Mouse (Mus musculus) liver, adult (tissue): Measurements from ENCODE around the gene Gdf1.

ENCODE experiments used
- GATA4 ChIP-seq: IDR thresholded peaks from 2 replicates; pipeline ENCODE4 v1.6.1; 2014; ENCODE audit warnings: mild to moderate bottlenecking, low read length; ENCODE audit not compliant: insufficient replicate concordance

Gdf1 gene

GRCm38 (mm10) chr8:70374318-70374927 is 44.8 kb downstream of the Gdf1 start:
- TF ChIP-seq GATA4, result no peak

DNA sequence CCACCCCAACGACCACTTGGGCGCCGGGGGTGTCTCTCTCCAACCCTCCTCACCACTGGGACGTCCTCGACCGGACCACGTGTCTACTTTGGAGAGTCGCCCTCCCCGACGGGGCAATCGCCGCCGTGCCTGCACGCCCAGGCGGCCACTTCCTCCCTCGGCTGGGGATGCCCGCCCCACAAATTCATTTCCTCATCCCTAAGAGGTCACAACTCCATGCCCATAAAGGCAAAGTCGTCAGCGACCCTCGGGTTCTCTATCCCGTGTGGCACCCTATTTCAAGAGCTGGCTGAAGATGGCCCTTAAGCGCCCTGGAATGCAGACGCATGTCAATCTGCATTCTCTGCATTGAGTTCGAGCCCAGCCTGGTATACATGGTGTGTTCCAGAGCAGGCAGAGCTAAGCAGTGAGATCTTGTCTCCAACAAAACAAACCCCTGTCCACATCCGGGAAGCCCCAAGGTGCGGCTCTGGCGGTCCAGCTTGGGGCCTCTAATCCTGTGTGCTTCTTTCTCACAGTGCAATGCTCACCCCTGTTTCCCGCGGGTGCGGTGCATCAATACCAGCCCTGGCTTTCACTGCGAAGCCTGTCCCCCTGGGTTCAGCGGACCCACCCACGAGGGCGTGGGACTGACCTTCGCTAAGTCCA is 45.7 kb downstream of the Gdf1 start:
- TF ChIP-seq GATA4, result no peak

- TF ChIP-seq GATA4, result no peak
These were observed 46.7 kb downstream of the Gdf1 start for GRCm38 (mm10) chr8:70376275-70376741.

- no peak for TF ChIP-seq GATA4
These were observed 47.4 kb downstream of the Gdf1 start for GRCm38 (mm10) chr8:70377049-70377448.

DNA sequence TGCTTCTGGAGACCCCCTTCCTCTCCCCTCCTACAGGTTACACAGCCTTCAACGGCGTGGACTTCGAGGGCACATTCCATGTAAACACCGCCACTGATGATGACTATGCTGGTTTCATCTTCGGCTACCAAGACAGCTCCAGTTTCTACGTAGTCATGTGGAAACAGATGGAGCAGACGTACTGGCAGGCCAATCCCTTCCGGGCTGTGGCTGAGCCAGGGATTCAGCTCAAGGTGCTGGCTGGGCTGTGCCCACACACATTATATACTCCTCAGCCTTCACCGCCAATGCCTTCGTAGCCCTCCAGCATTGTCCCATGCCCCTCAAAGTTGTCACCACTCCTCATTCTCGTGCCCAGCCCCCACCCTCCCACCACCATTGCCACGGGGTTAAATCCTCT is 50.5 kb downstream of the Gdf1 start:
- TF ChIP-seq GATA4, result no peak
